Mouse (Mus musculus): Measurements from ENCODE around the gene Dbn1. TPM values are rescaled to one million over a fixed set of nuclear protein-coding genes. Genes with fewer than 3 reads are reported as not detected.
A peak's percentile ranks its signal among the peaks of the same experiment; 100 is the strongest.

Dbn1 gene
- total RNA-seq (2014; fragmentation: Nextera tagmentation) (0.84 TPM in 1 of 2 replicates, not detected in the other), total RNA-seq (2017) (2.4 TPM in 1 of 2 replicates, not detected in the other)

DNA sequence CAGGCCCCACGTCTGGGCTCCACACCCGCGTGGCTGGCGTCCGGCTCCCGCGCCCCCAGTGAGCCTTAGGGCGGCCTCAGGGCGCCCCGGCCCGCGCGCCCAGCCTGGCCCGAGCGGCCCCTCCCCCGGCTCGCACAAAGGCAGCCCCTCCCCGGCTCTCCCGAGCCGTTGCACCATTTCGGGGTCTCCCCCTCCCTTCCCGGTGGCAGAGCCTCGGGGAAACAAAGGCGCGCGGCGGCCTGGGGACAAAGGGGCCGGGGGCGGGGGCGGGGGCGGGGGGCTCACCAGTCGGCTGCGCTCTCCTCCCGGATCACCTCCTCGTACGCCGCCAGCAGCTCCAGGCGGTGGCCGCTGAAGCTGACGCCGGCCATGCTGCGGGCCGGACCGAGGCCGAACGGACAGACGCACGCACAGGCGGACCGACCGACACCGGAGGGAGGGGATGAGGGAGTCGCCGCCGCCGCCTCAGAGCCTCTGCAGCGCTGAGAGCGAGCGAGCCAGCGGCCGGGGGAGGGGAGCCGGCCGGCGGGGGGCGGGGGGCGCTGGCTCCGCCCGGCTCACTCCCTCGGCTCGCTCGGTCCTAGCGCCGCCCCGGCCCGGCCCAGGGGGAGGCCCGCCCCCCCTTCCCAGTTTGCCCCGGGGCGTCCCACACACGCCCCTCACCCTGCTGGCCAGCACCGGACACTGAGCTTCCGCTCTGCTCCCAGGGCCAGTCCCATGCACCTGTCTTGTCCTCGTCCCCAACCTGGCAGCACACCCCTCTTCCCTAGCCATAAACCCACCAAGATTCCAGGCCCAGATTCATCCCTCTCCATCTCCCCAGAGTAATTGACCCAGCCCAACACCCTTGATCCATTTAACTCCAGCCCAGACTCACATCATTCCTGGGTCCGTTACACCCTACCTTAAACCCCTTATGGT is at the start of gene Dbn1:
Gene Dbn1 (minus strand): TSS at position 534 of the 921 bp plus-strand sequence.
- no peak for ATAC-seq (replicated peaks; ENCODE audit: low FRiP score, low TSS enrichment, poor library complexity, severe bottlenecking)

- peak; percentile 90 for ATAC-seq (replicated peaks; ENCODE audit: low FRiP score, low TSS enrichment, poor library complexity, severe bottlenecking)
These were observed 48.6 kb upstream of the Dbn1 start, which contains the start of gene Ddx41 for GRCm38 (mm10) chr13:55536194-55537175. Gene Ddx41 (minus strand): TSS chr13:55536658.

DNA sequence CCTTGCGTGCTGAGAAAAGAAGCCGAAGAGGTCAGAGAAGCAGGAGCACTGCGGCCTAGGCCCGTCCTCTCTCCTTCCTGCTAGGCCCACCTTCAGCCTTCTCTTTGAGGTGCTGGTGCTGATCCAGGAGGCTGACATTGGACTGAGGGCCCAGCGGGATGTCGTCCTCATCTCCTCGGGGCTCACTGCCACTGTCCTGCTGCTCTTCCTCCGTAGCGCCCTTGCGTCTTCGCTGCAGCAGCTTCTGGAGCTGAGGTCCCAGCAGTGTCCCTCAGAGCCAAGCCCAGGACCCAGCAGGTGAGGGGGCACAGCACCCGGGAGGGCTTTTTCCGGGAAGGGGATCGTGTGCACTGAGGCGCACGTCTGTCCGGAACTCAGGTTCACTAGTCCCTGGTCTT is 47.9 kb upstream of the Dbn1 start:
- peak; percentile 7 for ATAC-seq (replicated peaks; ENCODE audit: low FRiP score, low TSS enrichment, poor library complexity, severe bottlenecking)

DNA sequence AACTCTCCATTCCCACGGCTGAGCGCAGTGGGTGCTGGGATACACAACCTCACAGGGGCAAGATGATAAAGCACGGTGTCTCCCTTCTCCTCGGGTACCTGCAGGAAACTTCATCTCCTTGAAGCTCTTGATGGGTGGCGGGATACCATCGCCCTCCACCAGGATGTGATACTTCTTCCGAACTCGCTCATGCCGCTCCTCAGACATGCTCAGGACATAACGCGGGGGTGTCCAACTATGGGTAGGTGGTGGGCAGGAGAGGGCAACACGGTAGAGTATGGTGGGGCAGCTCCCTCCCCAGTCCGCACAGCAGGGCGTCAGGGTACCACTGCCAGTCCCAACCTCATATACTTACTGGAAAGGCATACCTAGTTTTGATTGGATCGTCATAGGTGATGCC is 47.3 kb upstream of the Dbn1 start:
- no peak for ATAC-seq (replicated peaks; ENCODE audit: low FRiP score, low TSS enrichment, poor library complexity, severe bottlenecking)

DNA sequence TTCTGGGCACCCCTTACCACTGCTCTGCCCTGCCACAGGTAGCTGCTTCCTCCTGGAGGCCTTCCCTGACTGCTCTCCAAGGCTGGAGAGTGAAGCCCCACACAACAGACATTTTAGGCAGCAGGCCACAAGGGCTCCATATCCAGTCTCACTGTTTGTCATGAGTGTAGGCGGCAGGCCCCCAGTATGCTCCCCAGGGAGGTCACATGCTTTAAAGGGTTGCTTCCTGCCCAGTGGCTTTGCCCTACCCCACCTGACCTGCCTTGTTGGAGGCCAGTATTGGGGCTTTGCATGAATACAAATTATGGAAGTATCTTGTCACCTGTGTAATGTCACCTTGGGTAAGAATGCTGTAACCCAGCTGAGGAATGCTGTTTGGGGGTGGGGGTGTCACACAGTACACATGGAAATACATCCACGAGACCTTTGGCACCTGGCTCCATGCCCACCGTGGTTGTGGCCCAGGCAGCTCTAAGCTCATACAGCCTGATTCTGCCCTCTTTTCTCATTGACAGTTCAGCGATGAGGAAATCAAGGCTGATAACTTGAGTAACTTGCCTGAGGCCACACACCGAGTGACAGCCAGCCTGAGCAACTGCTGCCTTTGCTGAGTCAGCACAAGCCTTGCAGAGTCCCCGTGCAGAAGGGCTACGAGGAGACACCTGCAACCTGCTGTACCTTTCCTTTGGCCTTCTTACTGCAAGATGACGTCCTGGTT is 41.4 kb upstream of the Dbn1 start, which contains the start of gene Dok3:
Gene Dok3 (minus strand): TSS at position 99 of the 718 bp plus-strand sequence.
- ATAC-seq (replicated peaks; ENCODE audit: low FRiP score, low TSS enrichment, poor library complexity, severe bottlenecking): no peak

GRCm38 (mm10) chr13:55527834-55528772 is 40.2 kb upstream of the Dbn1 start:
- peak; percentile 65 for ATAC-seq (replicated peaks; ENCODE audit: low FRiP score, low TSS enrichment, poor library complexity, severe bottlenecking)

DNA sequence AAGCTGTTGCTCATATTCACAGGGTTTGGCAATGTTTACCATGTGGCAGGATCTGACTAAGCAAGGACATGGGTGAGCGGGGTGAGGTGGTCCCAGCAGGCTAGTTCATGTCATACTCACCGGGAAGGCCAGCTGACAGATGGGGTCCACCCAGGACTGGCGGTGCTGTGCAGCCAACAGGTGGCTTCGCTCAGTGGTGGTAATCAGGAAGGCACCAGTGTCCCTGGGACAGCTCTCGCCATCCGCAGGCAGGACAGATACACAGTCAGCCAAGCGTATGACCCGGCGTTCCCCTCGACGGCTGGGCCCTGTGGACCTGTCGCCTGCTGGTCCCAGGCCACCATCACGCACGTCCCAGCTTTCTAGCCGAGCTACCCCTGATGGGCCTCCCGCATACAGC is 39.3 kb upstream of the Dbn1 start:
- no peak for ATAC-seq (replicated peaks; ENCODE audit: low FRiP score, low TSS enrichment, poor library complexity, severe bottlenecking)

DNA sequence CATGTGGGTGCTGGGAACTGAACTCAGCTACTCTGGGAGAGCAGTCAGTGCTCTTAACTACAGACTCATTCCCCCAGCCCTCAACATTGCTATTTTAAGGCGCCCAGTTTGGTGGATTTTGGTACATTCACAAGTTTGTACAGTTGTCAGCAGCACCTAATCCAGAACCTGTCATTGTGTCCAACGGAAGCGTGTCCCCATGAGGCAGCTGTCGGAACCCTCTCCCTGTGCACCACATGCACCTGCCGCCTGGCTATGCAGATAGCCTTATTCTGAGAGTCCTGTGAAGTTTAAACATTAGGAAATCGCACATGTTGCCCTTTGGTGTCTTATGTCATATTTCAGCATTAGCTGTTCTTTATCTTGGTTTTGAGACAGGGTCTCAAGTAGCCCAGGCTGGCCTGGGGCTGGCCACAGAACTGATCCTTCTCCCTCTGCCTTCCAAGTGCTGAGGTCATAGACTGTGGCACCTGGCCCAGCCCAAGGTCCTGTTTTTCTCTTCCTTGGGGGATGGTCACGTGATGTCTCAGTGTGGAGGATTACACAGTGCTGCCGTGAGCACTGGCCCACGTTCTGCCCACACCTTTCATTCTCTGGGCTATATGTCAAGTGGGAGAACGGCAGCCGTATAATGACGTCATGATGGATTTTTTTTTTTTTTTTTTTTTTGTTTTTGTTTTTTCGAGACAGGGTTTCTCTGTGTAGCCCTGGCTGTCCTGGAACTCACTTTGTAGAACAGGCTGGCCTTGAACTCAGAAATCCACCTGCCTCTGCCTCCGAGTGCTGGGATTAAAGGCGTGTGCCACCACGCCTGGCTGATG is 38.0 kb upstream of the Dbn1 start:
- 0 out of 2 replicates have a peak, but pooled peaks have one; percentile 20 for ATAC-seq (replicated peaks; ENCODE audit: low FRiP score, low TSS enrichment, poor library complexity, severe bottlenecking)

DNA sequence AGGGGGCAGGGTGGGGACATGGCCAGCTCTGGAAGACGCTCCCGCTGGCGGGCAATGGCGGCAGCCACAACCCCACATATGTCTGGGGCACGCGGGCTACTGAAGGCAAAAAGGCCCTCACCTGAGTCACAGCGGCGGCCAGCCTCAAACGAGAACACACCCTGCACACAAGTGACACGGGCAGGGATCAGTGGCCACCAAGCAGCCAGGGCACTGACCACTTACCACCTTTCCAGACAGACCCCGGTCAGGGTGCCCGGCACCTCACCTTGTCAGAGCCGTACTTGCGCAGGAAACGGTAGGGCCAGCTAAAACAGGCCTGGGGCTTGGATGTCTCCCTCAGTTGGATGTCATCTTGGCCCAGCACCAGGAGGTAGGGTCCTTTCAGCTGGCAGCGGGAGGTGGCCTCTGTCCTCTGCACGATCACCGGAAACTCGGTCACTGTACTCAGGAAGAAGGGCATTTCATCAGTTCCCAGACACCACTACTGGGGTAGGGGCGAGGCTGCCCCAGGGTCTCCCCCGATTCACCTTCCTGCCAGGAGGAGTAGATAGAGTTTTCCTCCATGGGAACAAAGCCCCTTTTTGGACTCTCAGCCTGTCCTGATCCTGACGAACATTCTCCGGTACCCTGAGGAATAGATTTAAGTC is 36.2 kb upstream of the Dbn1 start:
- no peak for ATAC-seq (replicated peaks; ENCODE audit: low FRiP score, low TSS enrichment, poor library complexity, severe bottlenecking)

DNA sequence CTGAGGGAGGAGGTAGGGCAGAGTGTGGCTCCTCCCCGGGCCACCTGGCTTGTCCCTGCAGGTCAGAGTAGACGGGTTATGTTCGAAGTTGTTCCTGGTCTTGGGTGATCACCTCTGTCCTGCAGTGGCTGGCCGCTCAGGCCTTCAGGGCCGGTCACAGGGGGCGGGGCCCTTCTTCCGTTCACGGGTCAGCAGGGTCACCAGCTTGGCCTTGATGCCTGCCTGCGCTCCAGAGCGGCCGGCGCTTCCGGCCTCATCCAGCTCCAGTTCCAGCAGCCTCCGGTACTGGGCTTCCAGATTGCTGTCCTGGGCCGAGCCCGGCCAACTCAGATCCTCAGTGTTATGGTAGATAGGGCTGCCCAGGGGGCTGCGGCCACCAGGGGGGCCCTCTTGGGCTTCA is 35.4 kb upstream of the Dbn1 start:
- ATAC-seq (replicated peaks; ENCODE audit: low FRiP score, low TSS enrichment, poor library complexity, severe bottlenecking): no peak

DNA sequence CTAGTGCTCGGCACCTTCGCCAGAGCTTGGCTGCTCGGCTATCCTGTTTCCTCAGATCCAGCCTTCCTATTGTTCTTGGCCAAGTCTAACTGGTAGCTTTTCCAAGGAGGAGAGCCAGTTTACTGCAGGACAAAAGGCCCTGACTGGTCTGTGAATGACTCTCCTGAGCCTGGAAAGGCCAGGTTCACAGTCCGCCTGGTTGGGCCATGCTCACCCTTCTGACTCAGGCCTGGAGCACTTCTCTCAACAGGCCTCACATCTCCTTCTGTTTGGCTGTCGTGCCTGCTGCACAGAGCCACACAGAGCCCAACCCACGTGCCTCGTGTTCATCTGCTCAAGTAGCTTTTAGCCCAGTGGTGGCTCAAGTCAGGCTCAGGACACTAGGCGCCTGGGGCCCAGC is 34.8 kb upstream of the Dbn1 start:
- ATAC-seq (replicated peaks; ENCODE audit: low FRiP score, low TSS enrichment, poor library complexity, severe bottlenecking): no peak

GRCm38 (mm10) chr13:55519606-55520005 is 31.7 kb upstream of the Dbn1 start:
- ATAC-seq (replicated peaks; ENCODE audit: low FRiP score, low TSS enrichment, poor library complexity, severe bottlenecking): no peak

- ATAC-seq (replicated peaks; ENCODE audit: low FRiP score, low TSS enrichment, poor library complexity, severe bottlenecking): peak; percentile 51; the same call in 1 of the 2 replicates
These were observed 29.0 kb upstream of the Dbn1 start for GRCm38 (mm10) chr13:55516955-55517354.

- ATAC-seq (replicated peaks; ENCODE audit: low FRiP score, low TSS enrichment, poor library complexity, severe bottlenecking): no peak
These were observed 25.9 kb upstream of the Dbn1 start for GRCm38 (mm10) chr13:55513828-55514227.

- ATAC-seq (replicated peaks; ENCODE audit: low FRiP score, low TSS enrichment, poor library complexity, severe bottlenecking): peak; percentile 62
These were observed 25.3 kb upstream of the Dbn1 start, which contains the start of gene Pdlim7 for GRCm38 (mm10) chr13:55513111-55513748. Gene Pdlim7 (minus strand): TSS chr13:55513676.

DNA sequence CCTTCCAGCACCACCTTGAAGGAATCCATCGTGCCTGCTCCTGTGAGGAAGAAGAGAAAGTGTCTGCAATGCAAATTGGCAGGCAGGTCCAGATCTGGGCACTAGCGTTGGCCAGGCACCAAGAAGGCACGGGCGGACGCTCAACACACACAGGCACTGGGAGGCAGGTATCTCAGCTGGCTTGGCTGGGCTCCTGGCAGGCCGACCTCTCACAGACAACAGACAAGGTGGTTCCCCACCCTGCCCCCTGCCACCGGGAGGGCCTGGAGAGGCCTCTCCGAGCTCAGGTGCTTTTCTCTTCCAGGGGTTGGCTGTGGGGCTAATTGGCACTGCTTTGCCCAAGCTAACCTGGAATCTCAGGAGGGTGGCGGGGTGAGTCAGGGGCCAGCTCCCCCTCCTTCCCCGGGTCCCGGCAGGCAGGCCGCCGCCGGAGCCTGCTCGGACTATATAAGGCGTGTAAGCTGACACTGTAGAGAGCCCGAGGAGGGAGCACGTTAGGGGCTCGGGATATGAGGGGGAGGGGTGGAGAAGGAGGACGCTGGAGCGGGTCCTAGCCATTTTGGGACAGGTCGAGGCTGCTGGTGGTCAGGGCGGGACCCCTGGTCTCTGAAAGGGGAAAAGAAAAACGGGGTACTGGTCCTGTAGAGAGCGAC is 24.6 kb upstream of the Dbn1 start:
- no peak for ATAC-seq (replicated peaks; ENCODE audit: low FRiP score, low TSS enrichment, poor library complexity, severe bottlenecking)
